Mouse (Mus musculus) kidney, postnatal 10 days (tissue): ENCODE data around the gene Pcf11.

Source experiments
- DNase-seq: peaks from one replicate; pipeline ENCODE4 v3.0.0; 2021; ENCODE audit warnings: mixed read lengths

Pcf11 gene

DNA sequence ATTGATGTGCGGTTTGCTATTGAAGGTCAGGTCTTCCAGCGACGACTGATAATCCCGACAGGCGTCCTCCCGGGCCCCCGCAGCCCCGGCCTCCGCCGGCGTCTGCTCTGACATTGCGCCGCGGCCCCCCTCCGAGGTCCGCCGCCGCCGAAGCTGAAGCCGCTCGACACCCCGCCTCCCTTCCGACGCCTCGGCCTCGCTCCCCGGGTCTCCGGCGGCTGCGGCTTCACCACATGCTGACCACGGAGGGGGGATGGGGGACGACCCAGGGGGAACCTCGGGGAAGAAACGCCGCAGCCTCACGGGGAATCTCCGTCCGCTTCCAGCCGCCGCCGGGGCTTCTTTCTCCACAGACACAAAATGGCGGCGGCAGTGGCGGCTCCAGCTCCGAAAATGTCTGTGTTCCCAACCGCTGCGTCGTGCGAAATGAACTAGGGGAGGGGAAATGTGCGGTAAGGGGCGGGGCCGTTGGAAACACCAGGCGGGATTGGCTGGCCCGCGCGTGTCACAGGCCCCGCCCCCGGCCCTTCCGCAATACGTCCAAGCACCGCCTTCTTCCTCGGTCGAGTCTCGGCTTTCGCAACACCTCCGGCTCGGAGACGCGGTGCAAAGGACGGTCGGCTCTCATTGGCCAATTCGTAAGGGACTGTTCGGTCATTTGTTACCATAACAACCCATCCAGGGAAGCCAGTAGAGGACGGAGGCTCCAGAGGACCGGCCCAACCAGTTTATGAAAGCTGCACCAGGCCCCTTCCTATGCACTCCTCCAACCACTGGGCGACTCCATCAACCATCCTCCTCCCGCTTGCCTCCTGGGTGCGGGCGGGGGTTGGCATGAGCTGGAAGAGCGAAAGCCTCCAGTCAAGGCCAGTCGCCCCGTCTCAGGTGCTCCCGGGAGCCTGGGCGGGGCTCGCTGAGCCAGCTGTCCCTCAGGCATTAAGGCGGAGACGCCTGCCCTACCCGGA, at the start of gene Pcf11:
Gene Pcf11, minus strand, starts transcription at position 428 of the 965 bp plus-strand sequence.
- DNase-seq = peak; percentile 99

- no peak for DNase-seq
These were observed 45.3 kb upstream of the Pcf11 start for GRCm38 (mm10) chr7:92715055-92715454.

- DNase-seq = no peak
These were observed 41.9 kb upstream of the Pcf11 start for GRCm38 (mm10) chr7:92711593-92711992.

DNA sequence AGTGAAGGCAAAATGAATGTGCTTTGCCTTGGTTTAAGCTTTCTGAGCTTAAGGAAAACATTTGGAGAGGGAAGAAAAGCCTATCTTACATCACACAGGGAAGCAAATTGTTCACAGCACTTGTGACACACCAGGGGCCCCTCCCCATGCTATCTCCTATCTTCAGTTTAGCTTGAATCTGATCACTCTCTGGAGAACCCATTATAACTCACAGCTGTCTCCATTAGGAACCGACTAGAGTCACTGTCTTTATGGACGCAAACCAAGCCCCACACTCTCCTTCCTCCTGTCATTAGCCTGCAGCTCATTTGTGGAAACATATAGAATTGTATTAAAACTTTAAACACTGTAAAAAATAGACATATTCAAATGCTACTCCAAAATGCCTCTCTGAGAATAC, 39.8 kb upstream of the Pcf11 start:
- DNase-seq = no peak

GRCm38 (mm10) chr7:92706711-92707110, 37.0 kb upstream of the Pcf11 start:
- no peak for DNase-seq

GRCm38 (mm10) chr7:92705534-92705933, 35.8 kb upstream of the Pcf11 start:
- DNase-seq = no peak

DNA sequence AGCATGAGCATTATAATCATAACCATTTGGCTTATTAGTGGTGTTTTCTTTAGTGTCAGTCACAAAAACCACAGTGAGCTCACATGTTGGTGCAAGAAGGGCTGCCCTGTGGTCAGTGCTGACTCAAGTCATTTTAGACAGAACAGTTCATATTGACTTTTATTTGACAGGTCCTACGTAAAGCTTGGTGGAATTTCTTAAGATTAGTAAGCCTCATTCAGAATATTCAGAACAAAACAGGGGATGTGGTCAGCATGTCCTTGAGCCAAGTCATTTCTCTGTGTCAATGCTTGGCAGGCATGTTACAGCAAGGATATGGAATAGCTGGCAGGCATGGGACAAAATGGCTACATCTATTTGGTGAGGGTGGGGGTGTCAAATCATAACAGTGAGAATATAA, 33.9 kb upstream of the Pcf11 start:
- DNase-seq = no peak

DNA sequence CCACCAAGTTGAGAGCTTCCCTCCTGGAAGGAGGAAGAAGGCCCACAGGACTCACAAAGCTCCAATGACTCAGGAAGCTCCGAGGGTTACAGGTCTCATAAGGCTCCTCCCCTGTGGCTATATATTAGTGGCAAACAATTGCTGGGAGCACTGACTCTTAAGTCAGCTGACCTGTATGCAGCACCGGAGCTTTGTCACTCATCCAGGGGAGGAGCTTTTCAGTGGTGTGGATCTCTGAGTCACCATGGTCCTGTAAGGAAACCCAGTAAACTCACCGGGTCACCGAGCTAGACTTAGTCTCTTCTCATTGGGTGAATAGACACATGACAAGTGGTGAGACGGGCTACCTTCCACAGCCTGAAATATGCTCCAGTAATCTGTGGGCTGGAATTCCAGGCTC, 29.0 kb upstream of the Pcf11 start:
- DNase-seq = no peak

- DNase-seq = peak; percentile 18
These were observed 26.7 kb upstream of the Pcf11 start for GRCm38 (mm10) chr7:92696395-92696794.

DNA sequence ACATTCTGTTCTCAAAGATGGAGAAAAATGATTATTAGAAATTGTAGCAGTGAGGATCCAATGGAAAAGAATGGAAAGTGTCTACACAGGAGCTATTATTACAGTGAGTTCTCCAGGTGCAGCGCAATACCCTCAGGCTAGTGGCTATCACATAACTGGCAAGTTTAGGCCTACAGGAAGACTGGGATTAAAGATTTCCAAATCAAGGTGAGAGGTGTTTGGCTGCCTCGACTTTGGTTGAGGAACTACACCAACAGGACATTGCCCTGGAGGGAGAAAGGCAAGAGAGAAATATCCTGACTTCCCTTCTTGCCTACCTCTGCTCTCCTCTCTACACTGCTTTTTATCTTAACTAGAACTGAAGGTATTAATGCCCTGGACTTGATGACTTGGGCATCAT, 19.4 kb upstream of the Pcf11 start:
- DNase-seq = no peak

GRCm38 (mm10) chr7:92688299-92688669, 18.6 kb upstream of the Pcf11 start:
- no peak for DNase-seq

- no peak for DNase-seq
These were observed 18.0 kb upstream of the Pcf11 start for GRCm38 (mm10) chr7:92687556-92688298.

GRCm38 (mm10) chr7:92677346-92677745, 7.6 kb upstream of the Pcf11 start:
- no peak for DNase-seq

DNA sequence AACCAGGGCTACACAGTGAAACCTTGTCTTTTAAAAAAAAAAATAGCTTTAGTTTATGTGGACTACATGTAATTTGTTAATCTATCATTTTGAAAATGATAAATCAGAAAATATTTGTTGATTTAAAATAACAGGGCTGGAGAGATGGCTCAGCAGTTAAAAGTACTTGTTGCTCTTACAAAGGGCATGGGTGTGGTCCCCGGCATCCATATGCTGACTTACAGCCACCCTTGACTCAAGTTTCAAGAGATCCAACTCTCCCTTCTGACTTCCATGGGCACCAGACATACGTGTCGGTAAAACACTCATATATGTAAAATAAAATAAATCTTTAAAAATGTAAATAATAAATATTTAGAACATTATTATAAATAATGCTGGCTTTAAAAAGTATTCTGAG, 5.4 kb upstream of the Pcf11 start:
- no peak for DNase-seq

- peak; percentile 68 for DNase-seq
These were observed 785 bp downstream of the Pcf11 start for GRCm38 (mm10) chr7:92668791-92669506.

GRCm38 (mm10) chr7:92666274-92666820, 3.4 kb downstream of the Pcf11 start:
- DNase-seq = no peak

DNA sequence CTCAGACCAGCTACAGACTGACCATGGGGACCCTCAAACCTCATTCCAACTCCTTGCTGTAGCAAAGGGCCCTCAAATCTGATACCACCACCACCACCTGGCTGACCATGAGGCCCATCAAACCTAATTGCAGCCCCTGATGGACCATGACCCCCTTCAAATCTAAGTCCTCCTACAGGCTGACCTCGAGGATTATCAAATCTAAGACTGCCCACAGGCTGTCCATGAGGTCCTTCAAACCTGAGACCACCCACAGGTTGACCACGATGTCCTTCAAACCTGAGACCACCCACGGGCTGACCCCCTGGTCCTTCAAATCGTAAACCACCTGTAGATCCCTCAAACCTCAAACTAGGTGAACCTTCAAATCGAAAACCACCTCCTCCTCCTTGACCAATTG, 11.7 kb downstream of the Pcf11 start:
- DNase-seq = no peak

DNA sequence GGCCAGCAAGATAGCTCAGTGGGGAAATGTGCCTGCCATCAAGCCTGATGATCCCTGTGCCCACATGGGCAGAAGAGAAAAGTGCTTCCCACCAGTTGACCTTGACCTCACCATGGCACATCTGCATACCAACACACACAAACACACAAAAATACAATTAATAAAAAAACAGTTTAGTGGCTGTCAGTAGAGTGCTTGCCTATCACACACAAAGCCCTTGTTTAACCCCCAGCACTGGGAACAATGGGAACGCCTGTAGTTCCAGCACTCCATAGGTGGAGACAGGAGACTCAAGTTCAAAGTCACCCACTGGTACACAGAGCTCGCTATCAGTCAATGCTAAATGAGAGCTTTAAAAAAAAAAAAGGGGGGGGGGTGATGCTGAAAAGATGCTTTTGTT, 13.3 kb downstream of the Pcf11 start:
- DNase-seq = no peak

- no peak for DNase-seq
These were observed 16.4 kb downstream of the Pcf11 start for GRCm38 (mm10) chr7:92653329-92653728.

GRCm38 (mm10) chr7:92647790-92648189, 21.9 kb downstream of the Pcf11 start:
- DNase-seq = no peak

- DNase-seq = no peak
These were observed 27.4 kb downstream of the Pcf11 start for GRCm38 (mm10) chr7:92642358-92642757.

DNA sequence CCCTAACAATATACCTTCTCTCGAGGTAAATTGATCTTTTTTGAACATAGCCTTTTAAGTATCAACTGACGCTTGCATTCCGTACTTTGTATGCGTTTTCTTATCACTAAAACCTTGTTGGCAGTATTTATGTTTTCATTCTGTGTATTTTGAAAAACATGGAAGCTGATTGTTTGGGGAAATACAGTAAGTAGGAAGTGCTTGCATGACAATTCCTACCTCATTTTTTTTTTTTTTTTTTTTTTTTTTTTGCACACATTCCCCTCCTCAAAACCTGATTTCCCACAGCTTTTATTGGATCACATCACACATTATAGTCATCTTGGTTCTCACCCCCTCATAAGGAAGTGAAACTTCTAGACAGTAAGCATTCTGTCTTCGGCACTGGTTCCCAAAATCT, 31.7 kb downstream of the Pcf11 start:
- DNase-seq = no peak

DNA sequence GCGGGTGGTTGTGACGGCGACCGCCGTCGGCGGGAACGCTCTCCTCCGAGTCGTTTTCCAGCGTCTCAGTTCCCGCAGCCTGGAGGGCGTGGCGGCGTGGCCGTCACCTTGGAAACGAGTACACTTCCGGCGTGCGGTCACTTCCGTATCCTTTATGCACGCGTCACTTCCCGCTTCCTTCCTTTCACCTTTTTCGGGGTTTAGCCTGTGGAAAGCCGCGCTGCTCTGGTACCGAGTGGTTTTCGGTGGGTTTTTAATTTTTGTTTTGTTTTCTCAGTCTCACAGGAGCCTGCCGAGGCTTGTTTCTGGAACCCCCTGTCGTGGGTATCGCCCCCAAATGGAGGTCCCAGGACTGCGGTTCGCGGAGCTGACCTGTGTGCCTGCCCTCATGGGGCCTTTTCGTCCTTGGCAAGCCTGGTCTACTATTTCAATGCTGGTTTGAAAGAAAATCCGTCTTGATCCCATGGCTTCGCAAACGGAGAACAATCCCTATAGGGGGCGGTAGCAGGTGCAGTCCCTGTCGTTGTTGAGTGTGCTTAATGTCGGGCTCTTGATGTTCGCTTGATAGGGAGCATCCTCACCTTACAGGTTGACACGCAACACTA, 32.6 kb downstream of the Pcf11 start, which contains the start of gene Ankrd42:
Gene Ankrd42, minus strand, starts transcription at position 122 of the 605 bp plus-strand sequence.
- peak; percentile 96 for DNase-seq
